Mouse (Mus musculus) limb, embryonic 10.5 days (tissue): ENCODE measurements at regions not wholly inside any gene's neighbourhood (a gene's known extent, or its start where the extent isn't known, plus 50 kb on each side); places are given as distances from the start of the nearest gene placed in this dataset.

Experiments
- DNase-seq: peaks from one replicate; pipeline ENCODE4 v3.0.0-alpha.2; 2017; ENCODE audit warnings: low spot score
- H3K27ac ChIP-seq: fragments of 300-500 bp; sonication (generic); 2 replicates; pipeline ENCODE4 v1.5.1; 2016; ENCODE audit warnings: mild to moderate bottlenecking
- H3K27me3 ChIP-seq: fragments of 300-500 bp; sonication (generic); 2 replicates; pipeline ENCODE4 v1.6.1; 2016; ENCODE audit warnings: low read depth, mild to moderate bottlenecking; ENCODE audit not compliant: poor library complexity, severe bottlenecking
- H3K36me3 ChIP-seq: fragments of 300-500 bp; sonication (generic); 2 replicates; pipeline ENCODE4 v1.6.1; 2016; ENCODE audit warnings: mild to moderate bottlenecking, moderate library complexity
- H3K4me1 ChIP-seq: fragments of 300-500 bp; sonication (generic); 2 replicates; pipeline ENCODE4 v1.6.1; 2016
- H3K4me3 ChIP-seq: fragments of 300-500 bp; sonication (generic); 2 replicates; pipeline ENCODE4 v1.5.1; 2016; ENCODE audit warnings: mild to moderate bottlenecking, moderate library complexity
- H3K9me3 ChIP-seq: fragments of 300-500 bp; sonication (generic); replicated peaks from 2 replicates; pipeline ENCODE4 v1.6.1; 2016; ENCODE audit warnings: mild to moderate bottlenecking
- WGBS: fragments of 180-500 bp; shearing (Covaris S2); methylation state at CpG from one replicate; pipeline ENCODE4 v1.1.7; 2016; 5-methylcytosine and 5-hydroxymethylcytosine counted together

DNA sequence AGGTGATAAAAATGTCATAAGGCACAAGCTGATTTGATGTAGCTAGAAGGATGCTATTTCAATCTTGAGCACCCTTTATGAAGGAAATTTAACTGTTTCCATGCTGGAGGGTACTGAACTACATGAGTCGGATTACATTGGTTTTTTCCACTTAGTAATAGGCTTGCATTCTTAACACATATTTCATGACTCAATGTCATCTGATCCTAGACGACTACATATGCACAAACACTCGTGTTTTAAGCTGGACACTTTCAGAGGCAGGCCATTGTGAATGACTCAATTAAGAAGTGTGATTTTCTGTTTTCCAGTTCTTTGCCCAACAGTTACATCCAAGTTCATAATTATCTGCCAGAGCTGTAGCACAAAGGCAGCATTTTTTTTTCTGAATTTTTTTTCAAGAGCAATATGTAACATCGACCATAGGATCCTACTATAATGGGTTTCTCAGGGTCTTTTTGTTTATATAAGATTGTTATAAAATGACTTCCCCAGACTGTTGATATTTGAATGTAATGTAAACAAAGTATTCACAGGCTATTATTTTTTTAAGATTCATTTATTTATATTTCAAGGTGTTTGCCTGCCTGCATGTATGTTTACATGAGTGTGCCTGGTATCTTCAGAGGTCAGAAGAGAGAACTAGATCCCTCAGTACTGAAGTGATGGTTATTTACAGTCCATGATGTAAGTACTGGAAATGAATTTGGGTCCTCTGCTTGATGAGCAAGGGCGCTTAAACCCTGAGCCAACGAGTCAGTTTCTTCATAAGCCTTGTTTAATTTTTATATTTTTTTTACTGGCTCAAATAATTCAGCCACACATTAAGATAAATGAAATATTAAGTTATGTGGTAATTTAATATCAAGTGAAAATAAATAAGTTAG, 526.6 kb upstream of the Gje1 start:
- WGBS, result 81% methylated on average over 6 of the region's 6 CpGs
- H3K36me3 ChIP-seq, result no peaks in the 10 kb centered on the region
- H3K4me3 ChIP-seq, result no peak overlapping the region
- H3K27ac ChIP-seq, result no peak overlapping the region
- H3K9me3 ChIP-seq, result no peaks in the 10 kb centered on the region
- no peaks in the 10 kb centered on the region for H3K4me1 ChIP-seq
- no peak for DNase-seq
- no peaks in the 10 kb centered on the region for H3K27me3 ChIP-seq

- Histone ChIP-seq H3K36me3 (no peaks in the 10 kb centered on the region), H3K27me3 (no peaks in the 10 kb centered on the region), H3K4me3 (no peak overlapping the region), H3K9me3 (no peaks in the 10 kb centered on the region), H3K27ac (no peak overlapping the region), H3K4me1 (no peaks in the 10 kb centered on the region)
- WGBS, result 81% methylated on average over 2 of the region's 2 CpGs
- DNase-seq, result no peak
Observed at GRCm38 (mm10) chr10:15243460-15243859, 525.4 kb upstream of the Gje1 start.

DNA sequence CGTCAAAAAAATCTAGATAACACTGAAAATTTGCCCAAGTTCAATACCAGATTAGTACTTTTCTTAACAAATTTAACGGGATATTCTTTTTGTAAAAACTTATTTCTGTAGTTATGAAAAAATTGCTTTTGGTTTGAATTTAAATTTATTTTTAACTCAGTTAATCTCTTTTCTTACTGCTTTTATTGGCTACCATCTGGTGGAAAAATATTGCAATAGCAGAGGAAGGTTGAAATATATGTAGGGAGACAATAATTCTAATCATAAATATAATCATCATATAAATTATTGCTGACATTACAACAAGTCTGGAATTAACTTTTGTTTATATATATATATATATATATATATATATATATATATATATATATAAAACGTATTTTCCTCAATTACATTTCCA, 500.9 kb upstream of the Gje1 start:
- 87% methylated on average over 3 of the region's 3 CpGs for WGBS
- no peak for DNase-seq
- H3K4me1 ChIP-seq, result no peaks in the 10 kb centered on the region
- H3K27me3 ChIP-seq, result no peaks in the 10 kb centered on the region
- H3K4me3 ChIP-seq, result no peak overlapping the region
- H3K9me3 ChIP-seq, result no peaks in the 10 kb centered on the region
- H3K27ac ChIP-seq, result no peak overlapping the region
- H3K36me3 ChIP-seq, result no peaks in the 10 kb centered on the region

GRCm38 (mm10) chr10:15179585-15179984, 461.6 kb upstream of the Gje1 start:
- Histone ChIP-seq H3K27me3 (no peaks in the 10 kb centered on the region), H3K9me3 (no peaks in the 10 kb centered on the region), H3K27ac (no peak overlapping the region), H3K4me1 (no peaks in the 10 kb centered on the region), H3K36me3 (no peaks in the 10 kb centered on the region), H3K4me3 (no peak overlapping the region)
- DNase-seq, result no peak
- WGBS, result 96% methylated on average over 6 of the region's 6 CpGs

GRCm38 (mm10) chr10:15174421-15174820, 456.4 kb upstream of the Gje1 start:
- no peak overlapping the region for H3K27ac ChIP-seq
- 87% methylated on average over 1 of the region's 1 CpGs for WGBS
- no peaks in the 10 kb centered on the region for H3K4me1 ChIP-seq
- no peaks in the 10 kb centered on the region for H3K36me3 ChIP-seq
- H3K9me3 ChIP-seq, result no peaks in the 10 kb centered on the region
- H3K4me3 ChIP-seq, result no peak overlapping the region
- H3K27me3 ChIP-seq, result no peaks in the 10 kb centered on the region
- no peak for DNase-seq

- Histone ChIP-seq H3K36me3 (no peaks in the 10 kb centered on the region), H3K27ac (no peak overlapping the region), H3K9me3 (no peaks in the 10 kb centered on the region), H3K27me3 (no peaks in the 10 kb centered on the region), H3K4me1 (no peaks in the 10 kb centered on the region), H3K4me3 (no peak overlapping the region)
- WGBS, result 59% methylated on average over 1 of the region's 1 CpGs
- no peak for DNase-seq
Observed at GRCm38 (mm10) chr10:15172558-15172957, 454.5 kb upstream of the Gje1 start.

- no peaks in the 10 kb centered on the region for H3K36me3 ChIP-seq
- H3K27me3 ChIP-seq, result no peaks in the 10 kb centered on the region
- DNase-seq, result no peak
- H3K27ac ChIP-seq, result no peak overlapping the region
- H3K4me1 ChIP-seq, result no peaks in the 10 kb centered on the region
- WGBS, result 81% methylated on average over 2 of the region's 2 CpGs
- no peaks in the 10 kb centered on the region for H3K9me3 ChIP-seq
- no peak overlapping the region for H3K4me3 ChIP-seq
Observed at GRCm38 (mm10) chr10:15140703-15141102, 422.7 kb upstream of the Gje1 start.
